Mouse (Mus musculus): Measurements from ENCODE around the gene Ahnak2. TPM values are rescaled to one million over a fixed set of nuclear protein-coding genes. Genes with fewer than 3 reads are reported as not detected.
"Not testable (repeated sequence)": the region's sequence is repeated elsewhere in the genome, so short reads cannot be mapped to it uniquely, and the experiment has no call there.

Ahnak2 gene
- total and polyA plus RNA-seq, 2 experiments from 2014 or later: 2.4 to 10.5 TPM

GRCm38 (mm10) chr12:112843803-112844202 lies 41.3 kb upstream of the Ahnak2 start:
- H3K27ac ChIP-seq (ENCODE audit: low read depth): no peak overlapping the region
- no peak for TF ChIP-seq EP300 (IDR thresholded peaks at IDR 0.05; ENCODE audit: low read depth)
- peak; percentile 99 for TF ChIP-seq CTCF (IDR thresholded peaks at IDR 0.05; ENCODE audit: low read depth)
- H3K4me3 ChIP-seq (ENCODE audit: low read depth, low read length): no peak overlapping the region
- H3K9ac ChIP-seq (replicated peaks; ENCODE audit: low read depth, low read length): no peak overlapping the region
- no peaks in the 10 kb centered on the region for H3K36me3 ChIP-seq (replicated peaks; ENCODE audit: control insufficient read depth, insufficient read depth, low read length)
- H3K9me3 ChIP-seq (replicated peaks; ENCODE audit: control insufficient read depth, low read length): no peaks in the 10 kb centered on the region
- ATAC-seq (ENCODE audit: insufficient read depth, low read depth) (peak; percentile 86), DNase-seq (ENCODE audit: low spot score) (peak; percentile 57)
- 20% methylated on average over 3 of the region's 3 CpGs for WGBS
- no peak overlapping the region for H3K4me2 ChIP-seq (ENCODE audit: low read depth, low read length)
- no peaks in the 10 kb centered on the region for H3K27me3 ChIP-seq (ENCODE audit: control insufficient read depth, insufficient read depth, low read length)
- no peaks in the 10 kb centered on the region for H3K4me1 ChIP-seq (ENCODE audit: control insufficient read depth, insufficient read depth)

- not testable (repeated sequence) for H3K36me3 ChIP-seq (replicated peaks; ENCODE audit: control insufficient read depth, insufficient read depth, low read length); H3K4me2 ChIP-seq (ENCODE audit: low read depth, low read length); H3K4me3 ChIP-seq (ENCODE audit: low read depth, low read length); H3K9ac ChIP-seq (replicated peaks; ENCODE audit: low read depth, low read length); H3K4me1 ChIP-seq (ENCODE audit: control insufficient read depth, insufficient read depth); H3K27ac ChIP-seq (ENCODE audit: low read depth); ATAC-seq (ENCODE audit: insufficient read depth, low read depth); H3K27me3 ChIP-seq (ENCODE audit: control insufficient read depth, insufficient read depth, low read length); H3K9me3 ChIP-seq (replicated peaks; ENCODE audit: control insufficient read depth, low read length); DNase-seq (ENCODE audit: low spot score)
- 70% methylated on average over 2 of the region's 2 CpGs for WGBS
Observed at GRCm38 (mm10) chr12:112842128-112842527, 39.7 kb upstream of the Ahnak2 start.

- not testable (repeated sequence) for DNase-seq (ENCODE audit: low spot score); H3K27ac ChIP-seq (ENCODE audit: low read depth); H3K4me3 ChIP-seq (ENCODE audit: low read depth, low read length); H3K27me3 ChIP-seq (ENCODE audit: control insufficient read depth, insufficient read depth, low read length); H3K9ac ChIP-seq (replicated peaks; ENCODE audit: low read depth, low read length); H3K4me1 ChIP-seq (ENCODE audit: control insufficient read depth, insufficient read depth); H3K4me2 ChIP-seq (ENCODE audit: low read depth, low read length); H3K36me3 ChIP-seq (replicated peaks; ENCODE audit: control insufficient read depth, insufficient read depth, low read length); H3K9me3 ChIP-seq (replicated peaks; ENCODE audit: control insufficient read depth, low read length); ATAC-seq (ENCODE audit: insufficient read depth, low read depth)
- WGBS: 65% methylated on average over 4 of the region's 4 CpGs
Observed at GRCm38 (mm10) chr12:112841338-112841892, 39.0 kb upstream of the Ahnak2 start.

GRCm38 (mm10) chr12:112840209-112841086 lies 38.0 kb upstream of the Ahnak2 start:
- DNase-seq (ENCODE audit: low spot score) (no peak), ATAC-seq (ENCODE audit: insufficient read depth, low read depth) (no peak)
- H3K27me3 ChIP-seq (ENCODE audit: control insufficient read depth, insufficient read depth, low read length): no peaks in the 10 kb centered on the region
- H3K4me3 ChIP-seq (ENCODE audit: low read depth, low read length): no peak overlapping the region
- TF ChIP-seq CTCF (IDR thresholded peaks at IDR 0.05; ENCODE audit: low read depth) (no peak), EP300 (IDR thresholded peaks at IDR 0.05; ENCODE audit: low read depth) (no peak)
- H3K4me2 ChIP-seq (ENCODE audit: low read depth, low read length): no peak overlapping the region
- no peaks in the 10 kb centered on the region for H3K4me1 ChIP-seq (ENCODE audit: control insufficient read depth, insufficient read depth)
- no peak overlapping the region for H3K9ac ChIP-seq (replicated peaks; ENCODE audit: low read depth, low read length)
- H3K9me3 ChIP-seq (replicated peaks; ENCODE audit: control insufficient read depth, low read length): no peaks in the 10 kb centered on the region
- no peaks in the 10 kb centered on the region for H3K36me3 ChIP-seq (replicated peaks; ENCODE audit: control insufficient read depth, insufficient read depth, low read length)
- no peak overlapping the region for H3K27ac ChIP-seq (ENCODE audit: low read depth)
- WGBS: 66% methylated on average over 25 of the region's 25 CpGs

- WGBS: 60% methylated on average over 2 of the region's 2 CpGs
- no peak overlapping the region for H3K4me2 ChIP-seq (ENCODE audit: low read depth, low read length)
- no peak for ATAC-seq (ENCODE audit: insufficient read depth, low read depth)
- H3K36me3 ChIP-seq (replicated peaks; ENCODE audit: control insufficient read depth, insufficient read depth, low read length): no peaks in the 10 kb centered on the region
- no peak overlapping the region for H3K9ac ChIP-seq (replicated peaks; ENCODE audit: low read depth, low read length)
- no peaks in the 10 kb centered on the region for H3K9me3 ChIP-seq (replicated peaks; ENCODE audit: control insufficient read depth, low read length)
- no peaks in the 10 kb centered on the region for H3K27me3 ChIP-seq (ENCODE audit: control insufficient read depth, insufficient read depth, low read length)
- H3K4me3 ChIP-seq (ENCODE audit: low read depth, low read length): no peak overlapping the region
- DNase-seq (ENCODE audit: low spot score): no peak
- peaks cover 7% of the 10 kb centered on the region for H3K4me1 ChIP-seq (ENCODE audit: control insufficient read depth, insufficient read depth)
- H3K27ac ChIP-seq (ENCODE audit: low read depth): no peak overlapping the region
- TF ChIP-seq CTCF (IDR thresholded peaks at IDR 0.05; ENCODE audit: low read depth): no peak
- no peak for TF ChIP-seq EP300 (IDR thresholded peaks at IDR 0.05; ENCODE audit: low read depth)
Observed at GRCm38 (mm10) chr12:112835046-112835445, 32.6 kb upstream of the Ahnak2 start.

Measured in heart, postnatal 0 days (tissue).